Mouse (Mus musculus) ovary, postnatal 36 days (tissue): ENCODE measurements around the gene Ostm1.

Experiments used
- DNase-seq: peaks from one replicate; pipeline ENCODE4 v3.0.0; 2022; ENCODE audit warnings: low spot score, mixed read lengths

The Ostm1 gene

DNA sequence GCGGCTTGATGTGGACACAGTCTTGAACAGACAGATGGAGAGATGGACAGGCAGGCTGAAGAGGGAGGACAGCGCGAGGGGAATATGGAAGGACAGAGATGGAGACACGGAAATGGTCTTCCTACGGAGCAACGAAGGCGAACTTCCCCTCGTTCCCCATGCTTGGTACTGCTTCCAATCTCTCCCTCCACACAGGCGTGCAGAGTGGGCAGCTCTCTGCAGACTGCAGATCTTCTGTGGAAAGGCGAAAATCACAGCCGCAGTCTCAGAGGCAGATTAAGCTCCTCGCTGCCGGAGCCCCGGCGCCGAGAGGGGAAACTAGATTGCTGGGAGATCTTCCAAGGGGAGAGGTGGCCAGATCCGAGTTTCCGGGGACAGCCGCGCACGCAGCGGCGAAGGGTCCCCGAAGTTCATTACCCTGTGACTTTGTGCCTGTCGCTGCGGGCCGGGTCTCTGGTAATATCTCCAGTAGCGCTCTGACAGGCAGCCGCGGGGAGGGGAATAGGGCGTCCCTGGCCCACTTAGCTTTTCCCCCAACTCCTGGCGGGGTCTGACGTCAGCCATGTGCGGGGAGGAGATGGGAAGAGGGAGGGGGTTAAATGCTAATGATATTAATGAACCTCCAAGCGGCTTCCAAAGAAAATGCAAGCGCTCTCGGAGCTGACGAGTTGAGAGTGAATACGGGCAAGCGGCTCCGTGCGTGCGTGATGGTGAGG lies at the start of gene Ostm1, which contains the start of gene Nr2e1:
Gene Ostm1, plus strand, starts transcription at position 666 of the 716 bp plus-strand sequence.
Gene Nr2e1, minus strand, starts transcription at position 476 of the 716 bp plus-strand sequence.
- DNase-seq: no peak

DNA sequence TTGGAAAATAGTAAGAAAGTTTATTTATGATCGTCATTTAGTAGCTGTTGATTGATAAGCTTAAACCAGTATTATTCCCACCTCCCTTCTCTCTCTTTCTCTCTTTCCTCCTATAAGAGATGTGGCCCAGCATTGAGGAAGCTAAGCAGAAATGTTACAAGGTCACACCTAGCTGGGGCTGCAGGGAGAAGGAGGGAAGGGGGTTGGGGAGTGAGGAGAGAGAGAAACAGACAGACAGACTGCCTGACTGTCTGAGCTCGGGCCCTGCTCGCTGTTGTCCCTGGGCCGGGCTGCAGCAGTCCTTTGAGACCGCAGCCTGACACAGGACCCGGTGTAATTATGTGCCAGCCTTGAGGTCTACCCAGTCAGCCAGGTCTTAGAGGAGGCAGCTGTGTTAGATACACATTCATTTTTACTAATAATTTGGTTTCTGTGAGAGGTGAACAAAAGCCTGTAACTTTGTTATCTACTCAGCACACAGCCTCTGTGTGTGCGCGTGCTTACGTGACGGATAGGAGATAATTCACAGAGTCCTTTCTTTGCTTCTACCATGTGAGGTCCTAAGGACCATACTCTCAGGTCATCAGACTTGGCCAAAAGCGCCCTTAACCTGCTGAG lies 49.7 kb upstream of the Ostm1 start:
- DNase-seq: no peak

DNA sequence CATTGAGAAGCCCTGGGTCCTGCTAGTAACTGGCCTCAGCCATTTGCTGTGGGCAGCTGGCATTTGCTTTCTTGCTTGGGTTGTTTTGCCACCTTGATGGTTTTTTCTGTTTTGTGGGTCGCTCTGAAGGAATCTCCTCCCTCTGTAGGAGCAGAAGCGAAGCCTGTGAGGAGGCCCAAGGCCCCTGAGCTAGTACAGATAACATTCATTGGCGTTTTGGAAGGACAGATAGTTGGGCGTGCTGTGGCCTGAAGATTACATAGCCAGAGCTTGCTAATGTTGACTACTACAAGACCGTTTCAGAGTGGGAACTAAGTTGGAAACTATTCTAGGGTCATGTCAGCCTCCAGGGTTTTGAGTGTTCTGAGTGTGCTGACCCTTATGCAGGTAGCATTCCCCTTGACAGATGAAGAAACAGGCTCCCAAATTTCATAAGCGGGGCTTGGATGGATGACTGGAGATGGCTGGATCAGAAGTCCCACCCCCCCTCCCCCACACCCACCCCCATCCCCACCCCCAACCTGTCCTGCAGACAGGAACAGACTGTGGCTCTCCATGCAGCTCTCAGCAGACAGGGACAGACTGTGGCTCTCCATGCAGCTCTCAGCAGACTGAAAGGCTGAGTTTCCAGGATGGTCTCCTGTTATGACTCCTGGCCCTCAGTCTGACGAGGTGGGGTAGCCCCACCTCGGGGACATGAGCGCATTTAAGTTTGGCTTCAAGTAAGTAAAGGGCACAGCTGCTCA lies 45.9 kb upstream of the Ostm1 start:
- DNase-seq: no peak

DNA sequence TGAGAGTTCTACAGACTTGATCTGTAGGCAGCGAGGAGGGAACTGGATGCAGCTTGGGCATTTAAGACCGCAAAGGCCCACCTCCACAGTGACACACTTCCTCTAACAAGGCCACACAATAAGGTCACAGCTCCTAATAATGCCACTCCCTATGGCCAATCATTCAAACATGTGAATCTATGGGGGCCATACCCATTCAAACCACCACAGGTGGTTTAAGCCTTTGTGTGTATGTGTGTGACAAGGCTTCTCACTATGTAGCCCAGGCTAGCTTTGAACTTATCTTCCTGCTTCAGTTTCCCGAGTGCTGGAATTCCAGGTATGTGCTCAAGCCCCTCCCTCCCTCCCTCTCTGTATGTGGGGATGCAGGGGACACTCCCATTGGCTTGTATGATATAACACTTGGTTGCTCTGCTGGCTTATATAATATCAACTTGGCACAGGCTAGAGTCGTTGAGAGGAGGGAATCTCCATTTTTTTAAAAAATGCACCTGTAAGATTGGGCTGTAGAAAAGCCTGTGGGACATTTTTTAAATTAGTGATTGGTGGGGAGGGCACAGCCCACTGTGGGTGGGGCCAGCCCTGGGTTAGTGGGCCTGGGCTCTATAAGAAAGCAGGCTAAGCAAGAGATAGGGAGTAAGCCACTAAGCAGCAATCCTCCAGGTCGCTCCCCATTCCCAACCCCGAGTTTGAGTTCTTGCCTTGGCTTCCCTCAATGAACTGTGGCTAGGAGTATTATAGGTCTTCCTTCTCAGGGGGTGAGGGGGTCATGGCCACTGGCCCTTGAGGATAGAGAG lies 37.7 kb upstream of the Ostm1 start:
- DNase-seq: no peak

GRCm38 (mm10) chr10:42546507-42546906 lies 37.1 kb upstream of the Ostm1 start:
- no peak for DNase-seq

- DNase-seq: no peak
Measured at GRCm38 (mm10) chr10:42559581-42560200, 23.9 kb upstream of the Ostm1 start.

DNA sequence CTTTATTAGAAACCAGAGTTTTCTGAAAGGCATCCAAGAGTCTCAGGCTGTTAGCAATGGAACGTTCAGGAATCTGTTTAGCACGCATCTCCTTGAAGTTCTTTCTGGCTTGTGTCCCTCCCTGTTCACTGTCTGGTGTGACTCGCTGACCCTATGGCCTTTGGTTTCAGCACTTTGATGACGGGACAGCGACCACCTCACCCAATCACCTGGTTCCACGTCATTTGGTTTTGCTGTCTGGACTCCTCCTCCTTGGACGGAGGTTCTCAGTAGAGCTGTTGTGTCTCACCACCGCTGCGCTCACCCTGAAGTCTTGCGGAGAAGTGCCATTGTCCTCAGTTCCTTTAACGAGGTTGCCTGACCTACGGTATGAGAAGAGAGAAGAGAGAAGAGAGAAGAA lies 21.4 kb upstream of the Ostm1 start:
- peak; percentile 38 for DNase-seq

DNA sequence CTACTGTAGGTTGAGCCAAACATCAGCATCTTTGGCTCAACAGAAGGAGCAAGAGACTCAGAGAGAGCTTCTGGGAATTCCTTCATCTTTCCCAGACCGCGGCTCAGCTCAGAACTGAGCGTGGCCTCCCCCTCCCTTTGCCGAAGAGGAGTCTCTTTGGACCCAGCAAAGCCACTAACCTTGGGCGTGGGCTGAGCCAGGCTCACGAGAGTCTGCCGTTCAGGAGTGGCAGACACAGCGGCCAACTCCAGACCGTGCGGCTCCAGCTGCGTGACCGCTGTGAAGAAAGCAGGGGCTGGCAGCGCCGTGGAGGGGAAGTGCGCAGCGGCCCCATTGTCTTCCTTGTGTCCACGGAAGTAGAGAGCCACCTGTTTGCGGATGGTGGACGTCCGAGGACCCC lies 11.1 kb upstream of the Ostm1 start:
- no peak for DNase-seq

GRCm38 (mm10) chr10:42572971-42573370 lies 10.7 kb upstream of the Ostm1 start:
- DNase-seq: no peak

DNA sequence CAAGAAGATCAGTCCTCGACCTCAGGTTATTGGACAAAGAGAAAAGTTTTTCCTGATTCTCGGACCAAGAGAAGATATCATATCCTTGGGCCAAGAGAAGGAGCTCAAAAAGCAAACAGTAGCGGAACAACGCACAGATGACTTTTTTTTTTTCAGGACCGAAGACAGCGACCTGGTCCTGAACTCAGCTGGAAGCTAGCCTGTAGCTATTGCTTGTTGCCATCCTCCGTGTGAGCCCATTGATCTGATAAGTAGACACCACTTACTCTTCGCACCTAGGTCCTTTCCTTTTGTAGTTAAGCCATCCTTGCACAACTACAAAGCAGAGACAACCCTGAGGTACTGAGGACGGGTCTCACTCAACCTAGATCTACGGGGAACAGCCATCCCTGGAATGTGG lies 9.0 kb upstream of the Ostm1 start:
- DNase-seq: no peak

DNA sequence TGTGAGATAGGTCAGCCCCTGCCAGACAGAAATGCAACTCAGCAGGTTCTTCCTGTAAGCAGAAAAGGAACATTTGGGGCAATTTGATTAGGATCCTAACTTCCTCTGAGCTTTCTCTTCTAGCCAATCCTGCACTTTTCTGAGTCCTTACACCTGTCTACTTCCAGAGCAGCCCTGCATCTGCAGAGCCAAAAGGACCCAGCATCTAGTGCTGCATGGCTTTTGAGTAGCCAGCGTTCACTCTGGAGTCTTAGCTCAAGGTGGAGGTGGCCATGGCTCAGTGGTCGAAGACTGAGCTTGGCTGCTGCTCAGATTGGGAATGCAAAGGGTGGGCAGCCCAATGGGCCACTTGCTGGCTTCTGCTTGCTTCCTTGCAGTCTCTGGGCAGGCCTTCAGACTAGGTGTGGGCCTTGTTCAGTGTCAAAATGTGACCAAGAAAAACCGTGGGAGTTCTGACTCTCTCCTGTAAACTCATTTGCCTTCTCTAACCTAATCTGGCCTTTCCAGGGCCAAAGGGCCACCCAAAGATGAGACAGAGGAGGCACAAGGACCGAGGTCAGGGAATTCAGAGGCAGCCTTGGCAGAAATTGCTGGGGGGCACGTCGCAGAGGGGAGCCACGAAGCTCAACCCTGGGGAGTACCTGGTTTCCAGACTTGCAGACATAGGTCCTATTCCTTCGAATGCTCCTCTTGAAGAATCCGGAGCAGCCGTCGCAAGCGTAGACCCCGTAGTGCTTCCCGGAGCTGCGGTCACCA lies 5.9 kb upstream of the Ostm1 start:
- DNase-seq: no peak

- DNase-seq: no peak
Measured at GRCm38 (mm10) chr10:42578281-42578675, 5.3 kb upstream of the Ostm1 start.

- DNase-seq: no peak
Measured at GRCm38 (mm10) chr10:42578698-42579474, 4.7 kb upstream of the Ostm1 start.

DNA sequence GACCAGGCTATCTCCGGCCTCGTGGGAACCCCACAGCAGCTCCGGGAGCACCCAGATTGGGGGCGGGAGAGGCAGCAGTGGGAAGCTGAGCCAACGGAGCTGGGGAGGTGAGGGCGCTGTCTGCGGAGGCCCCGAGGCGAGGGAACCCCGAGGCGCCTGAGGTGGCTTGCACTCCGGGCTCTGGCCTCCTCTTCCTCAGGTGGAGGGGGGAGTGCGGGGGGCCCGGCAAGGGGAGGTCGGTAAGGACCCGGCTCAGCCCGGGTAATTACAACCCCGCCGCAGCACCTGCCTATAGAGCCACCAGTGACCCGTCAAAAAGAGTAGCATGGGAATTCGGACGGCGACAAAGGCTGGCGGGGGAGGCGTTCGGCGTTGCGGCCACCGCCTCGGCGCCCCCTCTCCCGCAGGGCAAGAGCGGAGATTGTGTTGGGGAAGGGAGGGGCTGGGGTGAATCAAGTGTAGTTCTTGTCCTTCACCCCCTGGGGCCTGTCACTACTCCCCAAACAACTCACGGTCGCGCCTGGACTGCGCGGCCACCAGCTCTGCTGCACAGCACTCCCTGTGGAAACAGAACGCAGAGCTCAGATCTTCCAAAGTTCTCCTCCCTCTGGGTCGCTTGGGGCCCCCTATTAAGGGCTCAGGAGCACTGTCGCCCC lies 4.0 kb upstream of the Ostm1 start:
- no peak for DNase-seq

- no peak for DNase-seq
Measured at GRCm38 (mm10) chr10:42580131-42580950, 3.3 kb upstream of the Ostm1 start.

DNA sequence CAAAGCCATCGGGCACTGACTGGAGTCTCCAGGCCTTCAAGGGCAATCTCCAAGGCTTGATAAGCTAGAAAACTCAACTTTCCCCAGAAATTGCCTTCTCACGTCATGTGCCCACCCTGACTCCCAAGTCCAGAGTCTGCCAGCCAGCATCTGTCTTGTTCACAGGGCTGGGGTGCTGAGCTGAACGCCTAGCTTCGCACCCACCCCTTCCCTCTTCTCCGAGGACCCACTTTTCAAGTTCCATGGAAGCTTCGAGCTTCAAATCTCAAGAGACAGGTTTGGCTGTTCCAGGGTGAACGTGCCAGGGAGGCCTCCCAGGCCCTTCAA lies 2.7 kb upstream of the Ostm1 start:
- no peak for DNase-seq

GRCm38 (mm10) chr10:42581694-42582565 lies 1.7 kb upstream of the Ostm1 start:
- no peak for DNase-seq

GRCm38 (mm10) chr10:42582566-42583110 lies 984 bp upstream of the Ostm1 start:
- no peak for DNase-seq
